Mouse (Mus musculus): ENCODE results near the gene Pja2. TPM values are rescaled to one million over a fixed set of nuclear protein-coding genes. Genes with fewer than 3 reads are reported as not detected.
"Not testable (repeated sequence)": the region's sequence is repeated elsewhere in the genome, so short reads cannot be mapped to it uniquely, and the experiment has no call there.

Pja2 gene
- polyA plus RNA-seq, 1 experiment from 2014 or later, result 187 TPM

DNA sequence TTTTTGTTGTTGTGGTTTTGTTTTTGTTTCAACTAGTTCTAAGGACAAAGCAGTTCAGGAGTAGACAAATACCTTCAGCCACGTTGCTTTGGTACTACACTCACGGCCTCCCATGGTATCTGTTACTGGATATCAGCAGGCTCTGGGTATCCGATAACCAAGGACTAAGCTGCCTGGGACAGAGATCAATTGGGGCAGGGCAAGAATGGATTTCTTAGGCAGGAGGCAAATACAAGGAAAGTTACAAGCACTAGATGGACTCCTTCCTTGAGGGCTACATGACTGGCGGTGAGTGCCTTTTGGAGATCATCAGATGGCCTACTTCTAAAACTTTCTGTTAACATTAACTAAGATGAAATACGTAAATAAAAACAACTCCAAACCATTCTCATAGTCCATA, 55.0 kb downstream of the Pja2 start:
- WGBS, result 89% methylated on average over 5 of the region's 5 CpGs
- Histone ChIP-seq H3K27ac (replicated peaks) (no peak overlapping the region), H3K9me3 (no peaks in the 10 kb centered on the region), H3K4me3 (no peak overlapping the region), H3K4me1 (replicated peaks) (no peaks in the 10 kb centered on the region), H3K27me3 (no peaks in the 10 kb centered on the region), H3K9ac (no peak overlapping the region), H3K4me2 (no peak overlapping the region), H3K36me3 (peaks cover 16% of the 10 kb centered on the region)
- ATAC-seq (ENCODE audit: low FRiP score, low read depth), result no peak

DNA sequence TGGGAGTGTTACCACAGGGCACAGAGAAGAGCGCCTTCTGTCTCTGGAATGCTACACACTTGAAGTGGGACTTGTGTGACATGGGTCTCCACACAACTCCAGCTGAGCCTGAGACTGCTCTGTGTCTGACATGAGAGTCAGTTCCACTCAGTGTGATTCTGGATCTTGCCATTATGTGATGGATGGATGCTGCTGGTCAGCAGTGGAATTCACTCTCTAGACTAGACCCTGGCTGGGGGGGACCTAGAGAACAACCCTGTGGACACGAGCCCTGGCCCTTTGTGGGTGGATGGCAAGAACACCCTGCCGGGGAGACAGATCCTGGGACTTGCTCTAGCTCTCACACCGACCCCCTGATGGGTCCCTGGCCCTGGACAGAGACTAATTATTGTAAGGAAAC, 56.5 kb downstream of the Pja2 start:
- Histone ChIP-seq H3K27me3 (no peaks in the 10 kb centered on the region), H3K27ac (replicated peaks) (no peak overlapping the region), H3K9ac (no peak overlapping the region), H3K4me1 (replicated peaks) (no peaks in the 10 kb centered on the region), H3K4me2 (no peak overlapping the region), H3K9me3 (no peaks in the 10 kb centered on the region), H3K4me3 (no peak overlapping the region), H3K36me3 (peaks cover 11% of the 10 kb centered on the region)
- WGBS, result 86% methylated on average over 4 of the region's 4 CpGs
- ATAC-seq (ENCODE audit: low FRiP score, low read depth), result no peak; the same call in 1 of the 2 replicates

DNA sequence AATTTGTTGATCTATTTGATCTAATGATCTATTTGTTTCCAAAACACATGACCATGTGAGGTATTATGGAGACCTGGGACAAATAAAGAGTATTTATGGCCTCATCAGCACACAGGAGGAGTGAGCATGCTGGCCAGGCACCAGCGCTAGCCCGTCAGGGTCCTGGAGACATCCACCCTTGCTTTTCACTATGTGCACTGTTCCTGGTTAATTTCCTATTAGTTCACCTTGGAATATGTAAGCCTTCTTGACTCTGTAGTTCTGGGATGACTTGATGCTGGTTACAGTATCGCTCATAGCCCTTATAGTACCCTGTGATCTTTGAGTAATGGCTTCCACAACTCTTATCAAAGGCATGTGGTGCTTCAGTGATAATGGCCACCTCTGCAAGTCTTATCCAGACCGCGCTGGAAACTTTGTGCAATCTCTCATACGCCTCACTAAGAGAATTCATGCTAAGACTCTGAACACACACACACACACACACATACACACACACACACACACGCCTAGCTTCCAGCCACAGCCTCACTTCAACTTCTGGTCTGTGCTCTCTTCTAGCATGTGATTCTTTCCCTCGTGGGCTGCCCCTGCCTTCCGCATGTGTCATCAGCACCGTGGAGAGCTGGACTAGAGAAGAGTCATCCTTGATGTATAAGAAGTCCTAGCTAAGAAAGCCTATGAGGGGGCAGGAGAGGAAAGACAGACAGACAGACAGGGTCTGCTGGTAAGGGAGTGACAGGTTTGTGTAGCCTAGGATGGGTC, 57.2 kb downstream of the Pja2 start:
- Histone ChIP-seq H3K36me3 (peaks cover 6% of the 10 kb centered on the region), H3K9me3 (no peaks in the 10 kb centered on the region), H3K27ac (replicated peaks) (no peak overlapping the region), H3K4me2 (no peak overlapping the region), H3K9ac (no peak overlapping the region), H3K4me1 (replicated peaks) (no peaks in the 10 kb centered on the region), H3K4me3 (no peak overlapping the region), H3K27me3 (no peaks in the 10 kb centered on the region)
- 95% methylated on average over 10 of the region's 10 CpGs for WGBS
- no peak; the same call in 1 of the 2 replicates for ATAC-seq (ENCODE audit: low FRiP score, low read depth)

DNA sequence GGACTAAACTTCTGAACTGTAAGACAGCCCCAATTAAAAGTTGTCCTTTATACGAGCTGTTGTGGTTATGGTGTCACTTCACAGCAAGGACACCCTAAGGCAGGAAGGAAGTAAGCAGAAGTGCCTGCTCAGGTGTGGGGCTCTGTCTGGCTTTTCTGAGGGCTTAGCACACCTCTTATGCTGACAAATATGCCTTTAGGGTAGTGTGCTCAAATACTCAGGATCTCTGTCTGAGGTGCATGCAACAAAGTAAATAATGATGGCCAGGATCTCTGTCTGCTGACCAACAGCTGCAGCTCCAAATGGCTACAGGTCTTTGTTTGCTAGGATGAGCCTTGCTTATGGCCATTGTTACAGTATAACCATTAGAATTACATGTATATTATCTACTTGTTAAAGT, 71.1 kb downstream of the Pja2 start:
- Histone ChIP-seq H3K4me1 (replicated peaks) (no peaks in the 10 kb centered on the region), H3K9me3 (no peaks in the 10 kb centered on the region), H3K27me3 (no peaks in the 10 kb centered on the region), H3K27ac (replicated peaks) (no peak overlapping the region), H3K4me2 (no peak overlapping the region), H3K36me3 (no peaks in the 10 kb centered on the region), H3K4me3 (no peak overlapping the region), H3K9ac (no peak overlapping the region)
- no peak for ATAC-seq (ENCODE audit: low FRiP score, low read depth)
- 89% methylated on average over 1 of the region's 1 CpGs for WGBS

DNA sequence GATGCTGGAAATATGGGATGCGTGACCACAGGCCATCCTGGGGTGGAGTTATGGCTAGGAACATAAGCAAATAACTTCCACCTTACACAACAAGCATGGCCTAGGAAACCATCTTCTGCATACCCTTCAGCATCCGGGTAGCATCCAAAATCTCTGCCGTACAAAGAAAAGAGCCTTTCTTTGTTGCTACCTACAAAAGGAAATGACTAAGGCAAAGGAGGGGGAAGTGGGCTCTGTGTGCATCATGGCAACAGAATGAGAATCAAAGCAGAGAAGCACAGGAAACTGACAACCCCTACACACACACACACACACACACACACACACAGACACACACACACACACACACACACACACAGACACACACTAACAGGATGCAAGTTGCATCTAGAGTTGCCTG, 83.5 kb downstream of the Pja2 start:
- Histone ChIP-seq H3K4me3 (no peak overlapping the region), H3K36me3 (no peaks in the 10 kb centered on the region), H3K27me3 (no peaks in the 10 kb centered on the region), H3K27ac (replicated peaks) (no peak overlapping the region), H3K9ac (no peak overlapping the region), H3K4me2 (no peak overlapping the region), H3K9me3 (no peaks in the 10 kb centered on the region), H3K4me1 (replicated peaks) (no peaks in the 10 kb centered on the region)
- ATAC-seq (ENCODE audit: low FRiP score, low read depth), result no peak
- WGBS, result 53% methylated on average over 3 of the region's 3 CpGs

DNA sequence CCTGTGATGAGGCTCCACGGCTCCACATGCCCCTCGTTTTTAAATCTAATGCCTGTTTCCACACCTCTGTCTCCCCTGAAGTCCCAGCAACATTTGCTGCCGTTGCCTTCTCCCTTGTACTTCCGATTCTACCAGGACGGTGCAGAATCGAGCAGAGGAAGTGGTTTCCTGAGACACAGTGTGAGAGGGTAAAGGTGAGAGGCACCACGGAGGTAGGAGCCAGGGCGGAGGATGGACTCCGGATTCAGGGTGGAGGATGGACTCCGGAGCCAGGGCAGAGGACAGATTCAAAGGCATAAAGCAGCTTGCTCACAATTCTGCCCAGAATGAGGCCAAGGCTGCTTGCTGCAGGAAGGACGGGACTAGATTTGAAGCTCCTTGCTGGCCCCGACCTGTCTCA, 88.8 kb downstream of the Pja2 start:
- whole genome bisulfite sequencing, result 75% methylated on average over 12 of the region's 12 CpGs
- Histone ChIP-seq H3K9ac (no peak overlapping the region), H3K4me2 (no peak overlapping the region), H3K4me3 (no peak overlapping the region), H3K27me3 (no peaks in the 10 kb centered on the region), H3K9me3 (no peaks in the 10 kb centered on the region), H3K4me1 (replicated peaks) (peaks cover 12% of the 10 kb centered on the region), H3K27ac (replicated peaks) (0 out of 2 replicates have a peak overlapping the region, but pooled peaks have one; percentile 31), H3K36me3 (no peaks in the 10 kb centered on the region)
- ATAC-seq (ENCODE audit: low FRiP score, low read depth), result no peak

DNA sequence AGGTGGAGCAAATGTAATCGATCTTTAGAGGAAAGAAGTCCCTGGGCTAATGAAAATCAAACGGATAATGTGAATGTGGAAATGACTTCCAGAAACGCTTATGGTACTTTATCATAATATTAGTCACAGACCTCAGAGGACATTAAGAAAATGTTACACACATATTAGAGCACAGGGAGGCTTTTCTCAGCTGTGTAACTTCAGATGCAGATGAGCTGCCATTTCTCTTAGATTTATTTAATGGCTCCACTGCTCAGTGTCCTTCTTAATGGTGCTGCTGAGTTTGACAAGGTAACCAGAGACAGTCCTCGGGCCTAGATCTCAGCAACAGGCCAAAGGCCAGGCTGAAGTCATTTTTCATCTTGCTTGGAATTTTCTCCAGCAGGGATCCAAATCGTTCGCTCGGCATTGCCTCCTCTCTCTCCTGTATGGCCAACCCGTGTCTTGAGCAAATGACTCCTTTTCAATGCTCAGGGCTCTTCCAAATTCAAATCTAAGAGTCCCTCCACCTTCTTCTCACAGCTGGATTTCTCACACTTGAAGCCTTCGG, 89.3 kb downstream of the Pja2 start:
- H3K4me2 ChIP-seq, result no peak overlapping the region
- no peak overlapping the region for H3K9ac ChIP-seq
- H3K27me3 ChIP-seq, result no peaks in the 10 kb centered on the region
- H3K9me3 ChIP-seq, result no peaks in the 10 kb centered on the region
- WGBS, result 38% methylated on average over 9 of the region's 9 CpGs
- H3K4me1 ChIP-seq (replicated peaks), result peaks cover 12% of the 10 kb centered on the region
- H3K27ac ChIP-seq (replicated peaks), result peak overlapping the region; percentile 31; the same call in 1 of the 2 replicates
- ATAC-seq (ENCODE audit: low FRiP score, low read depth), result no peak
- H3K4me3 ChIP-seq, result no peak overlapping the region
- no peaks in the 10 kb centered on the region for H3K36me3 ChIP-seq

DNA sequence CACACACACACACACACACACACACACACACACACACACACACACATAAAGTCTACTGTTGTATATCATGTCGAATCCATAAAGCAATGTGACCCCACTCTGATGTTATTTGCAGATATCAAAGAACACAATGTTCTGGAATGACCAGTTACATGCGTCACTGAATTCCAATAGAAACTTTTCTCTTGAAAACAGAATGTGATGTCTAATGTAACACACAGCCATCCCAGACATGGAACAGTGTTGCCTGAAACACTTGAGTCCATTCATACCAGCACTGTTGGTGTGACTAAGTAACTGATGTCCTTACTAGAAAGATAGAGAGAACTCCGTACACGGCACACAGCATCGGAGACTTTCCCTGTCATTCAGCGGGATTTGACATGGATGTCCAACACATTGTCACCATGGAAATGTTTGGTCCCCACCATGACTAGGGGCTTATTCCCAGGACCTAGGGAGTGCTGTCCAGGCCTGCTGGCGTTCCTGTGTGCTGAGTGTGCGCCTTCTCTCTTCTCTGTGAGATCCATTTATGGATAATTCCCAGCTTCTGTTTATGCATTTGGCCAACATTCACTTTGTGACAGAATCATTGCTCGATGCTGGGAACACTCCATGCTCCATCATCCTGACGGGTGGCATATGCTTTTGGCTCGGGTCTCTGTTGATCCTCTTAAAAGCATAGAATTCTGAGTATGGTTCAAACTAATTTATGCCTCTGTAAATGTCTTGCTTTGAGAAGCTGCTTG, 90.0 kb downstream of the Pja2 start:
- Histone ChIP-seq H3K4me3 (no peak overlapping the region), H3K9me3 (no peaks in the 10 kb centered on the region), H3K36me3 (no peaks in the 10 kb centered on the region), H3K27me3 (no peaks in the 10 kb centered on the region), H3K9ac (no peak overlapping the region), H3K4me2 (no peak overlapping the region), H3K4me1 (replicated peaks) (peaks cover 12% of the 10 kb centered on the region), H3K27ac (replicated peaks) (no peak overlapping the region; the same call in 1 of the 2 replicates)
- peak; percentile 48; the same call in 1 of the 2 replicates for ATAC-seq (ENCODE audit: low FRiP score, low read depth)
- 59% methylated on average over 11 of the region's 11 CpGs for WGBS

DNA sequence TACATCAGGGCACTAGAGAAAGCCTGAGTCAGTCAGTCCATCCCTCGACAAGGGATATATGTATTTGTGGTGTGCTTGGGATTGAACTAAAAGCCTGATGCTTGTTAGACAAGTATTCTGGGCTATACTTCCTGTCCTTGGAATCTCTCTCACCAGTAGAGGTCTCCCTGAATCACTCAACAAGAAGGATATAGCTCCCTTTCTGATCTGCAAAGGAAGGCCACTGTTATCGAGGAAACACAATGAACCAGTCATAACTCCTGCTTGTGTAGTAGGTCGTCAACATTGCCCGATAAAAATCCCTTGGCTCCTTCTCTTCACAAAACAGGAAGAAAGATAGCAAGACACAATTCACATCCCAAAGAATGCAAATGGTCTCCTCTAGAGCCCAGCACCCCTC, 99.6 kb downstream of the Pja2 start:
- Histone ChIP-seq H3K4me1 (replicated peaks) (no peaks in the 10 kb centered on the region), H3K4me2 (no peak overlapping the region), H3K27me3 (no peaks in the 10 kb centered on the region), H3K27ac (replicated peaks) (no peak overlapping the region), H3K9me3 (no peaks in the 10 kb centered on the region), H3K36me3 (no peaks in the 10 kb centered on the region), H3K4me3 (no peak overlapping the region), H3K9ac (no peak overlapping the region)
- ATAC-seq (ENCODE audit: low FRiP score, low read depth), result no peak
- WGBS, result 78% methylated on average over 4 of the region's 4 CpGs

DNA sequence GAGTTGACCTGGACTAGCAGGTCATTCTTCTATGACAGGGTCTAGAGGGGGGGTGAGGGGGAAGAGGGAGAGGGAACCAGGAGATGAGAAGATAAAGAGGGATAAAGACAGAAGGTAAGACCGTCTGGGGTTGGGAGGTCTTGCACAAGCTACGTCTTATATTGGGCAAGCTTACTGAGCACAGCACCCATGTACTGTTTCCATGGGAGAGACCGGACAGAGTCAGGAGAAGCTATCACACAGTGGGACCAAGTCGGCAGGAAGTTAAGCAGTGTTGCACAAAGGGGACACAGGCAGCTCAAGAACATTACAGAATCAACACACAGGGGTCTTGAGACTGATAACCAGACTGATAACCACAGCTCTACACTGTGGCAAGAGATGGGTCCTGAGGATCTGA, 100.1 kb downstream of the Pja2 start:
- not testable (repeated sequence) for H3K9ac ChIP-seq; ATAC-seq (ENCODE audit: low FRiP score, low read depth); H3K27me3 ChIP-seq; H3K4me3 ChIP-seq; H3K9me3 ChIP-seq; H3K4me2 ChIP-seq; H3K36me3 ChIP-seq; H3K27ac ChIP-seq (replicated peaks); H3K4me1 ChIP-seq (replicated peaks)
- WGBS, result 94% methylated on average over 4 of the region's 4 CpGs

DNA sequence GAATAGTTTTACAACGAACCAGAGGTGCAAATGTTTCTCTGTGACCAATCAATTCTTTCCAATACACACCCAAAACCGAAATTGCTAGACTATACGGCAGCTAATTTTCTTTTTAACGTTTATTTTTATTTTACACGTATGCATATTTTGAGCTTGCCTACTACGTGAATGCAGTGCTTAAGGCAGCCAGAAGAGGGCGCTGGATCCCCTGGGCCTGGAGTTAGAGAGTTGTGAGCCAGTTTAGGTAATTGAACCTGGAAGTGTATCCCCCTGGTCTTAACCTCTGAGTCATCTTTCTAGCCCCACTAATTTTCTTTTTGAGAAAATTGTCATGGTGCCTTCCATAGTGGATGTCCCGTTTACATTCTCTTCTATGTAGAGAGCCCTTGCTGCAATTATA, 100.5 kb downstream of the Pja2 start:
- Histone ChIP-seq H3K4me3 (no peak overlapping the region), H3K9ac (no peak overlapping the region), H3K4me2 (no peak overlapping the region), H3K9me3 (no peaks in the 10 kb centered on the region), H3K27ac (replicated peaks) (no peak overlapping the region), H3K27me3 (no peaks in the 10 kb centered on the region), H3K36me3 (no peaks in the 10 kb centered on the region), H3K4me1 (replicated peaks) (no peaks in the 10 kb centered on the region)
- no peak for ATAC-seq (ENCODE audit: low FRiP score, low read depth)
- 82% methylated on average over 8 of the region's 8 CpGs for WGBS

Data from hindbrain, embryonic 15.5 days (tissue).